Mouse (Mus musculus): Measurements from ENCODE around the gene Srpk3.

- TF ChIP-seq CTCF (IDR thresholded peaks at IDR 0.05; ENCODE audit: low read depth, low read length) (no peak), POLR2A (IDR thresholded peaks at IDR 0.05; ENCODE audit: borderline replicate concordance, low read depth, low read length) (no peak)
These were observed 49.5 kb downstream of the Srpk3 start for GRCm38 (mm10) chrX:73823747-73824146.
